Mouse (Mus musculus): ENCODE results near the gene Gpr107. TPM values are rescaled to one million over a fixed set of nuclear protein-coding genes. Genes with fewer than 3 reads are reported as not detected.

The Gpr107 gene
- polyA plus RNA-seq, 1 experiment from 2014 or later: 17.3 TPM

DNA sequence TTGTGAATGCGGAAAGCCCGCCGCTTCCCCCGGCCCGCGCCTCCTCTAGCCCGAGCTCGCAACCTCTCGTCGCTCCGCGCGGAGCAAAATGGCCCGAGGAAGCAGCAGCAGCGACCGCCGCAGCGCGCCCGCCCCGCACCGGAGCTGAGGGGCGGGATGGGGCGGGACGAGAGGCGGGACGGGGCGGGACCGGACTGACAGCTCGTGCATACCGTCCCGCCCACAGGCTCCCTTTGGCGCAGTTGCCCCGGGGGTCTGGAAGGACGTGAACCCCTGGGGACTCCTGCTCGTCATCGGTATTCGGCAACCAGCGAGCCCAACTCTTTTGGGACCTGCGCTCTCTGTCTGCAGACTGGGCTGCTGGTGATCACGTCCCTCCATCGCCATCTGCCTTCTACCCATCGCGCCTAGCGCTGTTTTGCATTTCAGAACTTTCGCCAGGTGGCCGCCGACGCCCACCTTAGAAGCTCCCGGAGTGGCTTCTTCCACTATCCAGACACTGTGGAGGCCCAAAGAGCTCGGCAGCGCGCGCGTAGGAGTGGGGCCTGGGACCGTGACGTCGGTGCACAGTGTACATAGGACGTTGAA lies 10.2 kb upstream of the Gpr107 start, which contains the start of gene Fnbp1:
Gene Fnbp1 (minus strand): TSS at position 142 of the 588 bp plus-strand sequence.
- Histone ChIP-seq H3K9me3 (ENCODE audit: control insufficient read depth, low read length) (no peaks in the 10 kb centered on the region), H3K4me2 (peak within 1 kb of the TSS; percentile 99), H3K4me3 (ENCODE audit: low read depth, low read length) (peak within 1 kb of the TSS; percentile 75), H3K4me1 (replicated peaks; ENCODE audit: control insufficient read depth, insufficient read depth, low read length) (peaks cover 37% of the 10 kb centered on the region), H3K36me3 (ENCODE audit: control insufficient read depth, insufficient read depth, low read length) (no peaks in the 10 kb centered on the region), H3K27me3 (replicated peaks; ENCODE audit: control insufficient read depth, insufficient read depth, low read length) (no peaks in the 10 kb centered on the region), H3K9ac (ENCODE audit: low read depth, low read length) (peak within 1 kb of the TSS; percentile 77), H3K27ac (ENCODE audit: low read depth, low read length) (peak within 1 kb of the TSS; percentile 52; the same call in 1 of the 2 replicates)
- WGBS: under 1% methylated on average over 59 of the region's 59 CpGs
- ATAC-seq (replicated peaks; ENCODE audit: low FRiP score) (peak; percentile 89), DNase-seq (ENCODE audit: low spot score) (peak; percentile 91)

DNA sequence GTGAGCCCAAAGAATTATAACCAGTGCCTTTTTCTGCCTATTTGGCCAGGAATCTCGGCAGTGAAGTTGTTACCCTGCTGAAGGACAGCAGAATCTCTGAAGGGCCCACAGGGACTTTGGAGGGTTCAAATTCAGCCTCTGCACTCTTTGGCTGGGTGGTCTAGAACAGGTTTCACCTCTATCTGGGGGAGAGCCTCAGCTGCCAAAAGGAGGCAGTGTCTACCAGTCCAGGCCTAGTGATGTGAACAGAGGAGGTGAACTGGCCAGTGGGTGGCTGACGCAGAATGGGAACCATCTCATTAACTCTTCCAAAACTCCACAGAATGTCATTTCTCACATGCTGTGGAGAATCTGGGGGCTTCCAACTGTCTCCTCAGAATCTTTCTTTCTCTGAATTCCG lies 9.6 kb upstream of the Gpr107 start:
- WGBS: 34% methylated on average over 3 of the region's 3 CpGs
- H3K4me2 ChIP-seq: peak overlapping the region; percentile 99
- no peaks in the 10 kb centered on the region for H3K36me3 ChIP-seq (ENCODE audit: control insufficient read depth, insufficient read depth, low read length)
- 0 out of 2 replicates have a peak overlapping the region, but pooled peaks have one; percentile 8 for H3K27ac ChIP-seq (ENCODE audit: low read depth, low read length)
- no peak for ATAC-seq (replicated peaks; ENCODE audit: low FRiP score)
- H3K4me3 ChIP-seq (ENCODE audit: low read depth, low read length): peak overlapping the region; percentile 75
- H3K27me3 ChIP-seq (replicated peaks; ENCODE audit: control insufficient read depth, insufficient read depth, low read length): no peaks in the 10 kb centered on the region
- H3K4me1 ChIP-seq (replicated peaks; ENCODE audit: control insufficient read depth, insufficient read depth, low read length): peaks cover 32% of the 10 kb centered on the region
- peak overlapping the region; percentile 77 for H3K9ac ChIP-seq (ENCODE audit: low read depth, low read length)
- no peaks in the 10 kb centered on the region for H3K9me3 ChIP-seq (ENCODE audit: control insufficient read depth, low read length)
- DNase-seq (ENCODE audit: low spot score): no peak

DNA sequence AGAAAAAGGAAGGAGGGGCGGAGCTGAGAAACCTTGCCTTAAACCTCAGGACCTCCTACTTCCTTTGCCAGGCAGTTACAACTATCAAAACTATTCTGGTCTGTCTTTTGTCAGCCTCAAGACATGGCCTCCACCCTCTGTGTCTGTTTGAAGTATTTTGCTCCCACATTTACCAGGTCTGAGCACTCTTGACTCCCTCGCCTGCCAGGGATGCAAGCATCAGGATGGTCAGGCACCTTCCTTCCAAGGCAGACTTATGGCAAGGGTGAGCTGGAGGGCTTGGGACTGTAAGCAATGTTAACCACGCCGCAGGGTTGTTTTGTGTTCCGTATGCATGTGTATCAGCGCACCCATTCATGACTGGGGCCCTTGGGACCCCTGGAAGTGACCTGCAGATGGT lies 8.8 kb upstream of the Gpr107 start:
- 41% methylated on average over 6 of the region's 6 CpGs for WGBS
- Histone ChIP-seq H3K4me2 (peak overlapping the region; percentile 56), H3K4me3 (ENCODE audit: low read depth, low read length) (peak overlapping the region; percentile 23), H3K9me3 (ENCODE audit: control insufficient read depth, low read length) (no peaks in the 10 kb centered on the region), H3K4me1 (replicated peaks; ENCODE audit: control insufficient read depth, insufficient read depth, low read length) (peaks cover 29% of the 10 kb centered on the region), H3K27ac (ENCODE audit: low read depth, low read length) (peak overlapping the region; percentile 67), H3K27me3 (replicated peaks; ENCODE audit: control insufficient read depth, insufficient read depth, low read length) (no peaks in the 10 kb centered on the region), H3K36me3 (ENCODE audit: control insufficient read depth, insufficient read depth, low read length) (no peaks in the 10 kb centered on the region), H3K9ac (ENCODE audit: low read depth, low read length) (peak overlapping the region; percentile 41; the same call in 1 of the 2 replicates)
- DNase-seq (ENCODE audit: low spot score) (no peak), ATAC-seq (replicated peaks; ENCODE audit: low FRiP score) (no peak)

DNA sequence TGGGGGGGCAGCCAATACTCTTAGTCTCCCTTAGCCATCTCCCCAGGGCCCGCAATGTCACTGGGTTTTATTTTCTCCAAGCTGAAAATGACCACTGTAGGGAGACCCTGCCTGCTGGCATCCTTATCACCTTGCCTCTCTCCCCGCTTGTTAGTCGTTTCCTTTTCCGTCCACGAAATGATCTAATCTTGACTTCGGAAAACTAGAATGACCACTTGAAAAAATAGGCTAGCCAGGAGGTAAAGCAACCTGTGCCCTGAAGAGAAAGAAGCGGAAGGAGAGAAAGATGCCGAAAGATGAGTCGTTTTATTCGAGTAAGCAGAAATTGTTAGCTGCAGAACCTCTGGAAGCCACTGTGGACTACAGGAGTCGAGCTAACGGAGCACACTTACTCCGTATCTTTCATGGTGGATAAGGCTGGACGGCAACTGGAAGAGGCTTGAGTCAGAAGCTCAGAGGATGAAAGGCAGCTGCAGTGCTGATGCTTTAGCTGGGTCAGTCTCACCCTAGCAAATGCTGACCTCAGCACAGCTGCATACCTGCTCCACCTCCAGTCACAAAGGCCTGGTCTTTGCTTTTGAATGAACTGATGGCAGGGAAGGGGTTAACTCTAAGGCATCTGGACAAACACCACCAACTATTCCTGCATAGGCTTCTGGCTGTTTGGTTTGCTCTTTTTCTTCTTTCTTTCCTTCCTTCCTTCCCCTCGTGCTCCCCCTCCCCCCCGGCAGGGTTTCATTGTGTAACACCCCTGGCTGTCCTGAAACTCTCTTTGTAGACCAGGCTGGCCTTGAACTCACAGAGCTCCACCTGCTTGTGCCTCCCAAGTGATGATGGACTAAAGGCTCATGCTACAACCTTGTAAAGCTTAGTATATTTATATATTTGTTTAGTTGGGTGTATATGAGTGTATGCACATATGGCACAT lies 8.1 kb upstream of the Gpr107 start:
- DNase-seq (ENCODE audit: low spot score) (no peak), ATAC-seq (replicated peaks; ENCODE audit: low FRiP score) (no peak)
- no peaks in the 10 kb centered on the region for H3K9me3 ChIP-seq (ENCODE audit: control insufficient read depth, low read length)
- no peaks in the 10 kb centered on the region for H3K27me3 ChIP-seq (replicated peaks; ENCODE audit: control insufficient read depth, insufficient read depth, low read length)
- 38% methylated on average over 16 of the region's 16 CpGs for WGBS
- H3K4me1 ChIP-seq (replicated peaks; ENCODE audit: control insufficient read depth, insufficient read depth, low read length): peaks cover 29% of the 10 kb centered on the region
- H3K27ac ChIP-seq (ENCODE audit: low read depth, low read length): peak overlapping the region; percentile 67
- H3K4me3 ChIP-seq (ENCODE audit: low read depth, low read length): peak overlapping the region; percentile 23
- no peaks in the 10 kb centered on the region for H3K36me3 ChIP-seq (ENCODE audit: control insufficient read depth, insufficient read depth, low read length)
- peak overlapping the region; percentile 56 for H3K4me2 ChIP-seq
- peak overlapping the region; percentile 41 for H3K9ac ChIP-seq (ENCODE audit: low read depth, low read length)

DNA sequence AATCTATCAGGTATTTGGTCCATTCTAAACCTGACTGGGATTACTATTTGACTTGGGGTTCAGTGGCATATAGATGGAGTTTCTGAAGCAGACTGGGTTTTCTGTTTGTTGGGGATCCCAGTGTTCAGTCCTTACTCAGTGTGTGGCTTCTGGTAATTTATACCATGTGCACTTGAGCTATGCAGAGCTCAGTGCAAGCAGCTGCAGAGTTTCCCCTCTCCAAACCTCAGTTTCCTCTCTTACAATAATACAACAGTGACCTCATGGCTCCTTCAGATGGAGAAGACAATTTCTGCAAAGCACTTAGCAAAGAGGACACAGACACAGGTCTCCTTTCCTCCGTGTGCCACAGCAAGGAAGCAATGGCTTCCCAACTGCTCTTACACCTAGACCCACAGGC lies 7.2 kb upstream of the Gpr107 start:
- Histone ChIP-seq H3K4me1 (replicated peaks; ENCODE audit: control insufficient read depth, insufficient read depth, low read length) (peaks cover 29% of the 10 kb centered on the region), H3K27ac (ENCODE audit: low read depth, low read length) (no peak overlapping the region), H3K27me3 (replicated peaks; ENCODE audit: control insufficient read depth, insufficient read depth, low read length) (no peaks in the 10 kb centered on the region), H3K4me3 (ENCODE audit: low read depth, low read length) (no peak overlapping the region), H3K36me3 (ENCODE audit: control insufficient read depth, insufficient read depth, low read length) (no peaks in the 10 kb centered on the region), H3K9me3 (ENCODE audit: control insufficient read depth, low read length) (no peaks in the 10 kb centered on the region), H3K4me2 (no peak overlapping the region), H3K9ac (ENCODE audit: low read depth, low read length) (no peak overlapping the region)
- 55% methylated on average over 1 of the region's 1 CpGs for WGBS
- DNase-seq (ENCODE audit: low spot score) (no peak), ATAC-seq (replicated peaks; ENCODE audit: low FRiP score) (no peak)

DNA sequence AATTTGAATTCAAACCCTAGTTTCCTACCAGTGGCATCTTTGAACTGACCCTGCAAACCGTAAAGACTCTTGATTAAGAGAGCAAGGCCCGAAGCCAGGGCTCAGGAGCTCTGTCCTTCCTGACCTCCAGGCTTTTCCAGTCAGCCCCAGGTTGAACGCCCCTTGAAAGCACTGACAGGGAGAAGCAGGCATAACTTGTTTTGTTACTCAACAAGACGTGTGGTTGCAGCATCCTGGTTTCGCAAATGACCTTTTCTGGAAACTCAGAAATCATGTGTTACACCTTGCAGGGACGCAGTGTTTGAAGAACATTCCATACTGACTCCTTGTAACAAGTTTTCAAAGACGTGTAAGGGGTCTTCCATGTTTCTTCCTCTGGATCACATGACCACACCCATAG lies 5.1 kb upstream of the Gpr107 start:
- H3K9me3 ChIP-seq (ENCODE audit: control insufficient read depth, low read length): no peaks in the 10 kb centered on the region
- no peaks in the 10 kb centered on the region for H3K27me3 ChIP-seq (replicated peaks; ENCODE audit: control insufficient read depth, insufficient read depth, low read length)
- DNase-seq (ENCODE audit: low spot score) (no peak), ATAC-seq (replicated peaks; ENCODE audit: low FRiP score) (no peak)
- no peak overlapping the region for H3K27ac ChIP-seq (ENCODE audit: low read depth, low read length)
- H3K4me2 ChIP-seq: no peak overlapping the region
- H3K4me1 ChIP-seq (replicated peaks; ENCODE audit: control insufficient read depth, insufficient read depth, low read length): peaks cover 19% of the 10 kb centered on the region
- H3K9ac ChIP-seq (ENCODE audit: low read depth, low read length): no peak overlapping the region
- H3K4me3 ChIP-seq (ENCODE audit: low read depth, low read length): no peak overlapping the region
- no peaks in the 10 kb centered on the region for H3K36me3 ChIP-seq (ENCODE audit: control insufficient read depth, insufficient read depth, low read length)
- WGBS: 81% methylated on average over 7 of the region's 7 CpGs

DNA sequence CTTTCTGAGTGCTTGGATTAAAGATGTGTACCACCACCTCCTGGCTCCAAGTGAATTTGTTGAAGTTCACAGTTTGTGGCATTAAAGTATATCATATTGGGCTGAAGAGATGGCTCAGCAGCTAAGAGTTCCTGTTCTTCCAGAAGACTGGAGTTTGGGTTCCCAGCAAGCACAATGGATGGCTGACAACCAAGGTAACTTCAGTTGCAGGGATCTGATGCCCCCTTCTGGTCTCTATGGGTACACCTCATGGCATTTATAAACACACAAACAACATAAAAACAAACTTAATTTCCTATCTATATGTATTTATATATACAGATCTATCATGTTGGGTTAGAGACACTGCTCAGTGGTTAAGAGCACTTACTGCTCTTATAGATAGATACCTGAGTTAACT lies 1.4 kb upstream of the Gpr107 start:
- Histone ChIP-seq H3K9ac (ENCODE audit: low read depth, low read length) (no peak overlapping the region), H3K4me1 (replicated peaks; ENCODE audit: control insufficient read depth, insufficient read depth, low read length) (peaks cover 8% of the 10 kb centered on the region), H3K4me2 (peak overlapping the region; percentile 73; the same call in 1 of the 2 replicates), H3K27me3 (replicated peaks; ENCODE audit: control insufficient read depth, insufficient read depth, low read length) (no peaks in the 10 kb centered on the region), H3K36me3 (ENCODE audit: control insufficient read depth, insufficient read depth, low read length) (no peaks in the 10 kb centered on the region), H3K27ac (ENCODE audit: low read depth, low read length) (no peak overlapping the region), H3K9me3 (ENCODE audit: control insufficient read depth, low read length) (no peaks in the 10 kb centered on the region), H3K4me3 (ENCODE audit: low read depth, low read length) (no peak overlapping the region)
- no peak for ATAC-seq (replicated peaks; ENCODE audit: low FRiP score)
- DNase-seq (ENCODE audit: low spot score): no peak

DNA sequence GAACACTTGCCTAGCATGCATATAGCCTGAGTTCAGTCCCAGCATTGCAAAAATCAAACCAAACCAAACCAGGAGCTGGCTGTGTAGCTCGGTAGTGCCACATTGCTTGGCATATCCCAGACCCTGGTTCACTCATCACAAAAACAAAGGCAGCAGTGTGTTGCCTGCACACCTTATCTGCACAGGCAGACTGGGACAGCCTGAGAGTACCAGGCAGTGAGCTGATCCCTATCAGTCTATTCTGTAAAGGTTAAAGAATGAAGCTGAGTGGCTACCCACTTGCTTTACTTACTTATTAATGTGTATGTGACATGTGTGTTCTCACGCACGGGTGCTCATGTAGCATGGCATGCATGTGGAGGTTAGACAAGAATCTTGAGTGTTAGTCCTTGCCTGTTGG lies 4.7 kb downstream of the Gpr107 start:
- Histone ChIP-seq H3K4me3 (ENCODE audit: low read depth, low read length) (no peak overlapping the region), H3K27ac (ENCODE audit: low read depth, low read length) (no peak overlapping the region), H3K36me3 (ENCODE audit: control insufficient read depth, insufficient read depth, low read length) (no peaks in the 10 kb centered on the region), H3K4me1 (replicated peaks; ENCODE audit: control insufficient read depth, insufficient read depth, low read length) (peaks cover 43% of the 10 kb centered on the region), H3K9me3 (ENCODE audit: control insufficient read depth, low read length) (no peaks in the 10 kb centered on the region), H3K27me3 (replicated peaks; ENCODE audit: control insufficient read depth, insufficient read depth, low read length) (no peaks in the 10 kb centered on the region), H3K4me2 (peak overlapping the region; percentile 16; the same call in 1 of the 2 replicates), H3K9ac (ENCODE audit: low read depth, low read length) (no peak overlapping the region)
- DNase-seq (ENCODE audit: low spot score) (no peak), ATAC-seq (replicated peaks; ENCODE audit: low FRiP score) (peak; percentile 82)
- 64% methylated on average over 3 of the region's 3 CpGs for WGBS
